9 mouse cellular contexts compared by ENCODE assay signal in the genomic region with DNA sequence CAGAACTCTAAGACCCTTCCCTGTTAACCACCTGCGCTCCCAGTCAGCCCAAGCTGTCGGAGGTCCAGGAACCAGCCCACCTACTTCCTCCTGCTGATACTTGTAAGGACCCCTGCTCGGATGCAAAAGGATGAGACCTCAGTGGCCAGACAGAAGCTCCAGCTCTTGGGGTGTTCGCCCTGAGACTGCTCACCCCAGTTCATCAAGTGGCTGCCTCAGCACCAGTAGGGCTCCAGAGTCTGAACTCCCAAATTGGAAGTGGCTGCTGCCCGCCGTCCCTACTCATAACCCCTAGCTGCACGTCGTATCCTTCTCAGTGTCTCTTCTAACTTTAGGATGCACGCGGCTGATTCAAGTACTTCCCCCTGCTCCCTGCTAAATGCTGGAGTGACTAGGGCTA. TPM values are rescaled to one million over a fixed set of nuclear protein-coding genes. Genes with fewer than 3 reads are reported as not detected.
DNase-seq lines count a peak whose midpoint lies in the region; ATAC-seq and TF ChIP-seq lines count a peak whose summit lies in the region.
"Had no signal": no experiment of that assay in that cellular context is flagged by ENCODE, and none has a peak within 500 bp of the region (broad histone marks: within the 10 kb centered on the region; RNA-seq: fewer than 3 reads in every experiment).

No protein-coding gene starts in this region.

- 3% methylated on average over 10 of the region's 10 CpGs for WGBS in kidney, postnatal 0 days
- 4% methylated on average over 10 of the region's 10 CpGs for WGBS in forebrain, embryonic 10.5 days
- WGBS in intestine, postnatal 0 days, result 3% methylated on average over 10 of the region's 10 CpGs
- 1% methylated on average over 10 of the region's 10 CpGs for WGBS in neural tube, embryonic 13.5 days

- no peaks in the 10 kb centered on the region for H3K36me3 ChIP-seq in kidney, postnatal 0 days (ENCODE audit: insufficient read depth, low read length)
- H3K36me3 ChIP-seq in forebrain, embryonic 10.5 days (replicated peaks), result no peaks in the 10 kb centered on the region
- no peaks in the 10 kb centered on the region for H3K36me3 ChIP-seq in intestine, postnatal 0 days (ENCODE audit: control insufficient read depth, insufficient read depth)
- H3K36me3 ChIP-seq in neural tube, embryonic 13.5 days, result no peaks in the 10 kb centered on the region

- H3K27ac ChIP-seq in kidney, postnatal 0 days, result no peak overlapping the region
- no peak overlapping the region for H3K27ac ChIP-seq in forebrain, embryonic 10.5 days
- no peak overlapping the region for H3K27ac ChIP-seq in intestine, postnatal 0 days (ENCODE audit: low read depth, low read length)
- no peak overlapping the region for H3K27ac ChIP-seq in neural tube, embryonic 13.5 days (replicated peaks)
- H3K27ac ChIP-seq: macrophage had no signal

- H3K27me3 ChIP-seq in kidney, postnatal 0 days (ENCODE audit: insufficient read depth, low read length), result peaks cover 12% of the 10 kb centered on the region; the same call in 1 of the 2 replicates
- peaks cover 54% of the 10 kb centered on the region for H3K27me3 ChIP-seq in forebrain, embryonic 10.5 days (ENCODE audit: poor library complexity, severe bottlenecking)
- peaks cover 23% of the 10 kb centered on the region for H3K27me3 ChIP-seq in intestine, postnatal 0 days (replicated peaks; ENCODE audit: control insufficient read depth, insufficient read depth, low read length)
- H3K27me3 ChIP-seq in neural tube, embryonic 13.5 days, result peaks cover 40% of the 10 kb centered on the region

- H3K4me2 ChIP-seq in kidney, postnatal 0 days (ENCODE audit: low read length), result peak overlapping the region; percentile 74
- H3K4me2 ChIP-seq in intestine, postnatal 0 days (replicated peaks; ENCODE audit: low read depth), result peak overlapping the region; percentile 66
- peak overlapping the region; percentile 73 for H3K4me2 ChIP-seq in neural tube, embryonic 13.5 days

- H3K4me3 ChIP-seq in kidney, postnatal 0 days (replicated peaks; ENCODE audit: low read depth, low read length), result peak overlapping the region; percentile 33
- H3K4me3 ChIP-seq in forebrain, embryonic 10.5 days, result peak overlapping the region; percentile 54
- H3K4me3 ChIP-seq in intestine, postnatal 0 days (ENCODE audit: low read depth, low read length), result peak overlapping the region; percentile 39
- H3K4me3 ChIP-seq in neural tube, embryonic 13.5 days, result peak overlapping the region; percentile 38

- H3K9ac ChIP-seq in kidney, postnatal 0 days (ENCODE audit: low read depth, low read length), result 0 out of 2 replicates have a peak overlapping the region, but pooled peaks have one; percentile 13
- no peak overlapping the region for H3K9ac ChIP-seq in intestine, postnatal 0 days (ENCODE audit: low read depth, low read length)
- H3K9ac ChIP-seq in neural tube, embryonic 13.5 days, result peak overlapping the region; percentile 55

- no peaks in the 10 kb centered on the region for H3K9me3 ChIP-seq in kidney, postnatal 0 days (replicated peaks; ENCODE audit: low read length)
- H3K9me3 ChIP-seq in forebrain, embryonic 10.5 days, result no peaks in the 10 kb centered on the region
- no peaks in the 10 kb centered on the region for H3K9me3 ChIP-seq in intestine, postnatal 0 days (ENCODE audit: control insufficient read depth)
- H3K9me3 ChIP-seq in neural tube, embryonic 13.5 days, result no peaks in the 10 kb centered on the region

- DNase-seq in kidney, postnatal 0 days (ENCODE audit: low spot score), result no peak
- no peak for DNase-seq in kidney, adult 18-20 months
- DNase-seq in forebrain, embryonic 10.5 days (ENCODE audit: extremely low spot score, low spot score), result peak; percentile 19
- DNase-seq in testis, postnatal 14 days (ENCODE audit: low spot score), result no peak
- no peak for DNase-seq in thymus, postnatal 10 days (ENCODE audit: low spot score in 2 of 2)
- no peak for DNase-seq in layer of hippocampus, postnatal 10 days (ENCODE audit: low spot score in 2 of 2)

- no peak for TF ChIP-seq CTCF in kidney, postnatal 0 days (IDR thresholded peaks at IDR 0.05; ENCODE audit: low read depth)
- no peak for TF ChIP-seq CTCF in intestine, postnatal 0 days (IDR thresholded peaks at IDR 0.05; ENCODE audit: low read depth)

- peaks cover 6% of the 10 kb centered on the region; the same call in 1 of the 2 replicates for H3K4me1 ChIP-seq in kidney, postnatal 0 days (replicated peaks; ENCODE audit: insufficient read depth, low read length)
- peaks cover 17% of the 10 kb centered on the region for H3K4me1 ChIP-seq in forebrain, embryonic 10.5 days
- no peaks in the 10 kb centered on the region for H3K4me1 ChIP-seq in intestine, postnatal 0 days (replicated peaks; ENCODE audit: control insufficient read depth, insufficient read depth, low read length)
- H3K4me1 ChIP-seq in neural tube, embryonic 13.5 days (replicated peaks), result peaks cover 22% of the 10 kb centered on the region

- no peak for ATAC-seq in kidney, postnatal 0 days (replicated peaks; ENCODE audit: low FRiP score, low read depth)
- no peak for ATAC-seq in intestine, postnatal 0 days
- ATAC-seq in neural tube, embryonic 13.5 days (ENCODE audit: low read depth), result no peak

RNA-seq across cellular contexts. Expression of a gene that starts 0.6 kb away (rescaled TPM):
- polyA plus RNA-seq in kidney, postnatal 0 days (2015; fragmentation: Nextera tagmentation; extraction: Ambion mirVana), result 0.08 and 0.23 TPM in 2 replicates
- 0.36 and 0.40 TPM in 2 replicates for polyA plus RNA-seq in forebrain, embryonic 10.5 days (2016; fragmentation: Nextera tagmentation; extraction: Ambion mirVana)
- 0.05 and 0.08 TPM in 2 replicates for polyA plus RNA-seq in intestine, postnatal 0 days (2015; fragmentation: Nextera tagmentation; extraction: Ambion mirVana)
- 6.6 and 7.1 TPM in 2 replicates for polyA plus RNA-seq in neural tube, embryonic 13.5 days (2015; fragmentation: Nextera tagmentation; extraction: Ambion mirVana)
- total RNA-seq in layer of hippocampus, postnatal 10 days (2021), result under 1 TPM; 0.33 to 0.55 TPM
- polyA plus RNA-seq: macrophage had no signal
